Mouse (Mus musculus) stomach, postnatal 0 days (tissue): ENCODE results near the gene Gm28308.

Source experiments
- CTCF ChIP-seq: IDR thresholded peaks from 2 replicates; pipeline ENCODE4 v1.5.1; 2016; ENCODE audit warnings: antibody characterized with exemption, low read depth, mild to moderate bottlenecking, moderate library complexity
- EP300 ChIP-seq: optimal IDR thresholded peaks from 2 replicates; pipeline ENCODE3; 2016; ENCODE audit warnings: antibody characterized with exemption

DNA sequence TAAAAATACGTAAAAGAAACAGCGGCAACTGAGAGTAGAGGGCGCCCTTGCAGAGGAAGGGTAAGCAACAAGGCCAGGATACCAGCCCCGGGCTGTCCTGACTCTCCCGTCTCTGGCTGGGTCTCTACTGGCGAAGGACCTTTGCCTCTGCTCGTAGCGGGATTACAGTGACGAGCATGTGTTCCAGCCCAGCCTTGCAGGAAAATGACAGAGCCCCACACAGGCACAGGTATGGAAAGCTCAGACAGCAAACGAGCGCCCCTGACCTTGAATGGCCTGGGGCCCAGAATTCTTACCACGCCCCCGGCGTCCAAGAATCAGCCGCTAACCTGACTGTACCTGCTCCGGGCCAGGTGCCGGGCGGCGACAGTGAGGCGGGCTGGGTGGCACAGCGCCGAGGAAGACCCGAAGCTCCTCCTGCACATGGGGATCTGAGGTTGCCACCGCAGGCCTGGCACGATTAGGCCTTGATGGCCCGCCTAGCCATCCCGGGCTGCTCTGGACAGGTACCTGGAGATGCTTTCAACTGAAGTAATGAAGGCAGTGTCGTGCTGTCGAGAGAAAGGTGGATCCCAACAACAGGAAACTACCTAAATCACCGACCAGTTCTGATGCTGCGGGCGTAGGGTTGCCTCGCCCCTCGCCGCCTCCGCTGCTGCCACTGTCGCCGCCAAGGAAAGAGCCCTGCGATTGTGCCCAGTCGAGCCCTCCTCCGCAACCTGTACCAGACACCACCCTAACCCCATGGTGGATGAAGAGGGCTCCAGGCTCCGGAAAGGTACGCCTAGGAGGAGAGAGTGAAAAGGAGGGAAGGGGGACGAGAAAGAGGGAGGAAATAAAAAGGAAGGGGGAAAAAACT, 16.6 kb upstream of the Gm28308 start:
- no peak for TF ChIP-seq CTCF
- no peak for TF ChIP-seq EP300
